8 mouse cellular contexts compared by ENCODE assay signal in genomic region chr6:112273501-112274205, GRCm38 (mm10). TPM values are rescaled to one million over a fixed set of nuclear protein-coding genes. Genes with fewer than 3 reads are reported as not detected.
A peak's percentile ranks its signal among the peaks of the same experiment; 100 is the strongest.
DNase-seq lines count a peak whose midpoint lies in the region; ATAC-seq and TF ChIP-seq lines count a peak whose summit lies in the region.

TSS of gene Lmcd1 (plus strand) at chr6:112273758.

- POLR2A ChIA-PET in Patski (lab: Charles Lee), result interaction anchor here (0.7 to 1.2 kb wide), 2 partner anchors 10 to 17 kb away, joined by 4 read pairs; no protein-coding TSS in a partner anchor

- peak; percentile 86 for ATAC-seq in Patski
- peak; percentile 96 for ATAC-seq in frontal cortex, adult (ENCODE audit: low TSS enrichment)

- WGBS in olfactory bulb, adult 2 months, result 2% methylated on average over 21 of the region's 21 CpGs

- no peaks in the 10 kb centered on the region for H3K27me3 ChIP-seq in Patski

- no peak for TF ChIP-seq CTCF in Patski (IDR thresholded peaks at IDR 0.05)
- peak; percentile 58 for TF ChIP-seq CTCF in layer of hippocampus, adult 2 months (conservative IDR thresholded peaks at IDR 0.05)
- TF ChIP-seq CTCF in olfactory bulb, adult 2 months (IDR thresholded peaks at IDR 0.05; ENCODE audit: insufficient read depth, low read depth, low read length), result peak; percentile 5; the same call in 1 of the 2 replicates

- H3K27ac ChIP-seq in layer of hippocampus, adult 2 months, result peak within 1 kb of the TSS; percentile 84
- no peak within 1 kb of the TSS for H3K27ac ChIP-seq in olfactory bulb, adult 2 months (ENCODE audit: insufficient read depth, low read depth, low read length)

- CTCF ChIA-PET in Patski (lab: Charles Lee), result interaction anchor here (0.8 to 1.3 kb wide), 2 partner anchors 10 to 60 kb away, joined by 3 to 5 read pairs; no protein-coding TSS in a partner anchor

- in situ Hi-C loops in Patski (cut with MboI; ENCODE audit: low pct_unique_long_range_greater_than_20kb), result loop anchor here (25.0 kb wide), 1 partner anchor 814 kb away; the partner anchor contains the start of gene Setd5

- no peak for DNase-seq in Patski (ENCODE audit: low read depth, low spot score)
- peak; percentile 39 for DNase-seq in cerebellum, adult 9-11 months
- DNase-seq in heart, postnatal 4 days, result peak; percentile 94
- DNase-seq in layer of hippocampus, adult 2 months (ENCODE audit: low spot score in 2 of 2), result peak; percentile 56 to 72
- DNase-seq in lung, adult 18-20 months, result peak; percentile 90 to 93
- DNase-seq in urinary bladder, adult 18-20 months (ENCODE audit: low spot score in 2 of 2), result peak; percentile 24 to 72

- peak within 1 kb of the TSS; percentile 38 for H3K4me3 ChIP-seq in layer of hippocampus, adult 2 months
- peak within 1 kb of the TSS; percentile 38 for H3K4me3 ChIP-seq in olfactory bulb, adult 2 months (ENCODE audit: insufficient read depth, low read depth, low read length)

- TF ChIP-seq POLR2A in olfactory bulb, adult 2 months (IDR thresholded peaks at IDR 0.05; ENCODE audit: insufficient read depth, low read depth, low read length), result no peak

- peaks cover 12% of the 10 kb centered on the region for H3K4me1 ChIP-seq in olfactory bulb, adult 2 months (ENCODE audit: control insufficient read depth, insufficient read depth, low read length)

RNA-seq across cellular contexts. Expression of gene Lmcd1, which starts in this region (rescaled TPM):
- polyA plus RNA-seq in Patski (2021), result 16.4 TPM
- 10 to 100 TPM; 55.0 to 63.0 TPM for total RNA-seq in heart, postnatal 4 days (2021)
- 1 to 10 TPM; 6.2 to 7.3 TPM for total RNA-seq in layer of hippocampus, adult 2 months (2021)
- polyA plus RNA-seq in olfactory bulb, adult 2 months (2012; ENCODE audit: insufficient read depth, insufficient read length, low replicate concordance, missing spikeins), result not detected in 2 replicates

Comparison
In these comparisons a context has a peak if more than half of its experiments do, and no peak if none do; other contexts are left out.
1. RNA of gene Lmcd1 (total RNA-seq): 55.0 to 63.0 TPM in heart, postnatal 4 days; 6.2 to 7.3 TPM in layer of hippocampus, adult 2 months; every median in the first group is over 4 times any median in the second.
2. RNA of gene Lmcd1 (polyA plus RNA-seq): 16.4 TPM in Patski (single experiment); not detected in olfactory bulb, adult 2 months; every median in the first group is over 10 times any median in the second.